Mouse (Mus musculus) CH12.LX (cell line): ENCODE results near the gene Kera. TPM values are rescaled to one million over a fixed set of nuclear protein-coding genes. Genes with fewer than 3 reads are reported as not detected.

Experiments
- DNase-seq: peaks from one replicate; pipeline ENCODE4 v3.0.0-alpha.2; 2013; ENCODE audit errors: extremely low read depth
- H3K27ac ChIP-seq: 2 replicates; pipeline ENCODE4 v1.5.1; 2012; ENCODE audit warnings: low read depth, mild to moderate bottlenecking, control low read depth, moderate library complexity; ENCODE audit not compliant: insufficient read depth
- H3K27me3 ChIP-seq: replicated peaks from 2 replicates; pipeline ENCODE3; 2012; ENCODE audit warnings: inconsistent platforms
- H3K36me3 ChIP-seq, 2 experiments: replicated peaks in 1 of 2; 2 replicates each; pipeline versions ENCODE3 to v1.6.1; 2012; ENCODE audit warnings: inconsistent platforms in 1 of 2, low read length in 1 of 2, mild to moderate bottlenecking in 1 of 2, mixed read lengths in 1 of 2, moderate library complexity in 1 of 2; ENCODE audit not compliant: control insufficient read depth in 1 of 2, insufficient read depth in 1 of 2
- H3K4me1 ChIP-seq, 2 experiments: 2 replicates each; pipeline ENCODE4 v1.6.1; 2012; ENCODE audit warnings: inconsistent platforms in 1 of 2, moderate library complexity in 1 of 2; ENCODE audit not compliant: insufficient read depth in 2 of 2, control insufficient read depth in 1 of 2
- H3K4me2 ChIP-seq: 2 replicates; pipeline ENCODE4 v1.6.1; 2012; ENCODE audit warnings: low read depth, mild to moderate bottlenecking, control low read depth; ENCODE audit not compliant: poor library complexity, insufficient read depth, severe bottlenecking
- H3K4me3 ChIP-seq, 3 experiments: fragments of 150-350 bp in 1 of 3; sonication (generic) in 1 of 3; replicated peaks in 1 of 3; 2 replicates each; pipeline versions ENCODE3 to v1.5.1; 2011 to 2012; ENCODE audit warnings: low read depth in 2 of 3, low read length in 2 of 3, mild to moderate bottlenecking in 2 of 3, moderate library complexity in 2 of 3, control low read depth in 1 of 3, improper control_type of control experiment in 1 of 3, inconsistent platforms in 1 of 3, mixed read lengths in 1 of 3; ENCODE audit not compliant: poor library complexity in 1 of 3
- H3K79me2 ChIP-seq: replicated peaks from 2 replicates; pipeline ENCODE4 v1.6.1; 2012; ENCODE audit warnings: mild to moderate bottlenecking, moderate library complexity; ENCODE audit not compliant: control insufficient read depth, poor library complexity, insufficient read depth, severe bottlenecking; ENCODE audit errors: extremely low read depth
- H3K9ac ChIP-seq: 2 replicates; pipeline ENCODE4 v1.6.1; 2012; ENCODE audit warnings: low read depth, mild to moderate bottlenecking, control low read depth, moderate library complexity; ENCODE audit not compliant: insufficient read depth
- H3K9me3 ChIP-seq: replicated peaks from 2 replicates; pipeline ENCODE3; 2012; ENCODE audit warnings: low read length, inconsistent platforms, mixed read lengths
- BHLHE40 ChIP-seq: IDR thresholded peaks from 2 replicates; pipeline ENCODE4 v1.6.1; 2011; ENCODE audit warnings: mild to moderate bottlenecking, low read depth, low read length, improper control_type of control experiment
- CHD1 ChIP-seq: IDR thresholded peaks from 2 replicates; pipeline ENCODE4 v1.6.1; 2012; ENCODE audit warnings: low read depth, low read length, improper control_type of control experiment, inconsistent platforms
- CTCF ChIP-seq, 2 experiments: IDR thresholded peaks in 1 of 2; conservative IDR thresholded peaks in 1 of 2; 2 replicates each; pipeline ENCODE4 v1.5.1; 2011 to 2012; ENCODE audit warnings: low read depth in 2 of 2, low read length in 2 of 2, improper control_type of control experiment in 1 of 2, inconsistent platforms in 1 of 2, mild to moderate bottlenecking in 1 of 2, moderate library complexity in 1 of 2
- E2F4 ChIP-seq: IDR thresholded peaks from 2 replicates; pipeline ENCODE4 v1.6.1; 2011; ENCODE audit warnings: low read depth, low read length, improper control_type of control experiment; ENCODE audit not compliant: insufficient replicate concordance
- ELF1 ChIP-seq: IDR thresholded peaks from 2 replicates; pipeline ENCODE4 v1.6.1; 2014; ENCODE audit warnings: low read depth, mild to moderate bottlenecking, inconsistent platforms, low read length, improper control_type of control experiment
- EP300 ChIP-seq: IDR thresholded peaks from 2 replicates; pipeline ENCODE4 v1.6.1; 2011; ENCODE audit warnings: low read length, improper control_type of control experiment
- GABPA ChIP-seq: IDR thresholded peaks from 2 replicates; pipeline ENCODE4 v1.6.1; 2012; ENCODE audit warnings: low read depth, low read length, improper control_type of control experiment, inconsistent platforms; ENCODE audit not compliant: insufficient replicate concordance
- IRF4 ChIP-seq: IDR thresholded peaks from 2 replicates; pipeline ENCODE4 v1.6.1; 2014; ENCODE audit warnings: low read depth, mild to moderate bottlenecking, inconsistent platforms, low read length, improper control_type of control experiment
- JUN ChIP-seq: IDR thresholded peaks from 2 replicates; pipeline ENCODE4 v1.6.1; 2011; ENCODE audit warnings: low read depth, mild to moderate bottlenecking, low read length, improper control_type of control experiment, moderate library complexity; ENCODE audit not compliant: insufficient read depth
- MAFK ChIP-seq: IDR thresholded peaks from 2 replicates; pipeline ENCODE4 v1.6.1; 2011; ENCODE audit warnings: low read length, improper control_type of control experiment; ENCODE audit not compliant: insufficient replicate concordance
- MAX ChIP-seq: IDR thresholded peaks from 2 replicates; pipeline ENCODE4 v1.6.1; 2011; ENCODE audit warnings: low read length, improper control_type of control experiment
- MAZ ChIP-seq: IDR thresholded peaks from 2 replicates; pipeline ENCODE4 v1.6.1; 2012; ENCODE audit warnings: low read depth, mild to moderate bottlenecking, inconsistent platforms, low read length, improper control_type of control experiment, moderate library complexity
- MEF2A ChIP-seq: IDR thresholded peaks from 2 replicates; pipeline ENCODE4 v1.6.1; 2014; ENCODE audit warnings: low read depth, mild to moderate bottlenecking, inconsistent platforms, low read length, improper control_type of control experiment, borderline replicate concordance
- MXI1 ChIP-seq: IDR thresholded peaks from 2 replicates; pipeline ENCODE4 v1.6.1; 2011; ENCODE audit warnings: mild to moderate bottlenecking, low read depth, low read length, improper control_type of control experiment
- MYC ChIP-seq: IDR thresholded peaks from 2 replicates; pipeline ENCODE4 v1.6.1; 2011; ENCODE audit warnings: low read depth, mild to moderate bottlenecking, improper control_type of control experiment, low read length
- NELFE ChIP-seq: IDR thresholded peaks from 2 replicates; pipeline ENCODE4 v1.6.1; 2011; ENCODE audit warnings: low read depth, low read length, improper control_type of control experiment
- PAX5 ChIP-seq: IDR thresholded peaks from 2 replicates; pipeline ENCODE4 v1.6.1; 2012; ENCODE audit warnings: low read length, inconsistent platforms, mixed read lengths
- POLR2A ChIP-seq: IDR thresholded peaks from 2 replicates; pipeline ENCODE4 v1.6.1; 2011; ENCODE audit warnings: low read depth, mild to moderate bottlenecking, improper control_type of control experiment, low read length
- POLR2AphosphoS2 ChIP-seq: IDR thresholded peaks from 2 replicates; pipeline ENCODE4 v1.6.1; 2011; ENCODE audit warnings: low read depth, low read length, improper control_type of control experiment
- RAD21 ChIP-seq: IDR thresholded peaks from 2 replicates; pipeline ENCODE4 v1.6.1; 2011; ENCODE audit warnings: low read depth, mild to moderate bottlenecking, low read length, improper control_type of control experiment, moderate library complexity
- RCOR1 ChIP-seq: conservative IDR thresholded peaks from 2 replicates; pipeline ENCODE4 v1.6.1; 2012; ENCODE audit warnings: low read depth, mild to moderate bottlenecking, inconsistent platforms, low read length, improper control_type of control experiment
- SIN3A ChIP-seq: IDR thresholded peaks from 2 replicates; pipeline ENCODE4 v1.6.1; 2012; ENCODE audit warnings: low read length, improper control_type of control experiment, inconsistent platforms
- SMC3 ChIP-seq: IDR thresholded peaks from 2 replicates; pipeline ENCODE4 v1.6.1; 2011; ENCODE audit warnings: low read depth, low read length, improper control_type of control experiment
- UBTF ChIP-seq: IDR thresholded peaks from 2 replicates; pipeline ENCODE4 v1.6.1; 2012; ENCODE audit warnings: low read depth, mild to moderate bottlenecking, inconsistent platforms, low read length, improper control_type of control experiment, moderate library complexity
- ZKSCAN1 ChIP-seq: IDR thresholded peaks from 2 replicates; pipeline ENCODE4 v1.6.1; 2012; ENCODE audit warnings: low read depth, inconsistent platforms, low read length, improper control_type of control experiment, borderline replicate concordance
- ZNF384 ChIP-seq: IDR thresholded peaks from 2 replicates; pipeline ENCODE4 v1.6.1; 2012; ENCODE audit warnings: low read depth, low read length, improper control_type of control experiment, inconsistent platforms
- dilution Hi-C: fragments of 300-500 bp; cut with MboI; formaldehyde crosslinking; loops from 2 replicates; pipeline ENCODE4 v1.14.3; 2020; ENCODE audit warnings: low sequenced_read_pairs; ENCODE audit not compliant: extremely low pct_unique_long_range_greater_than_20kb, extremely low pct_ligation_motif_present
- in situ Hi-C: fragments of 300-500 bp; cut with MboI; formaldehyde crosslinking; loops from 3 replicates; pipeline ENCODE4 v1.14.3; 2019; ENCODE audit warnings: low sequenced_read_pairs, low pct_ligation_motif_present, low pct_unique_long_range_greater_than_20kb, mixed read lengths
- polyA plus RNA-seq: library from polyadenylated mRNA; unstranded; fragments of >175 nt; gene quantifications from 2 replicates; pipeline ENCODE4 v1.2.1, GENCODE M21; 2012; ENCODE audit warnings: low read depth; ENCODE audit not compliant: insufficient read length
- total RNA-seq, 2 experiments: library from RNA; depleted of rRNA; stranded (reverse); fragments of 300-350 nt in 1 of 2; fragments of >200 nt in 1 of 2; gene quantifications; 2 replicates each; pipeline ENCODE4 v1.2.3; 2012 to 2014

Gene Kera
- total and polyA plus RNA-seq, 3 experiments, result not detected

DNA sequence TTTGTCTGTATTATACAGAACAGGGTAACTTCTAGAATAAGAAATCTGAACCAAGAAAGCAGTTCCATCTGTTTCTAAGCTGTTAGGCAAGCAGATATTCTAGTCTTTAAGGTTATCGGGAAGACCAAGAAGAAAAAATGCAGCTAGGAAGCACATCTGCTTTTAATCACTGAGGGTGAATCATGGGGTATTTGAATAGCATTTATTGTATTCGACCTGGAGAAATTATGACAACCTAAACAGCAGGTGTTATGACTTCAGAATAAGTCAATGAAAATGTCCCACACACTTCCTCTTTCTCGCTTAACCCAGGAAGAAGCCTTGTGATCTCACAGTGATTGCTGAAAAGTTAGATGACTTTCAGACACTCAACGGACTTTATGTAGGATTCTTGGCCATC lies 18.4 kb downstream of the Kera start:
- TF ChIP-seq EP300 (peak; percentile 42; the same call in 1 of the 2 replicates), GABPA (no peak), UBTF (no peak)
- no peak overlapping the region for H3K4me2 ChIP-seq
- H3K27me3 ChIP-seq, result no peaks in the 10 kb centered on the region
- in situ Hi-C loops (no loop called here), dilution Hi-C loops (no loop called here)
- DNase-seq, result peak; percentile 37
- H3K79me2 ChIP-seq, result no peaks in the 10 kb centered on the region
- no peak overlapping the region for H3K9ac ChIP-seq
- H3K27ac ChIP-seq, result no peak overlapping the region
- H3K36me3 ChIP-seq, result no peaks in the 10 kb centered on the region
- H3K4me3 ChIP-seq, result no peak overlapping the region
- no peaks in the 10 kb centered on the region for H3K9me3 ChIP-seq
- peaks cover 0 to 12% of the 10 kb centered on the region in 2 experiments; a peak in 1 of 4 replicates for H3K4me1 ChIP-seq

DNA sequence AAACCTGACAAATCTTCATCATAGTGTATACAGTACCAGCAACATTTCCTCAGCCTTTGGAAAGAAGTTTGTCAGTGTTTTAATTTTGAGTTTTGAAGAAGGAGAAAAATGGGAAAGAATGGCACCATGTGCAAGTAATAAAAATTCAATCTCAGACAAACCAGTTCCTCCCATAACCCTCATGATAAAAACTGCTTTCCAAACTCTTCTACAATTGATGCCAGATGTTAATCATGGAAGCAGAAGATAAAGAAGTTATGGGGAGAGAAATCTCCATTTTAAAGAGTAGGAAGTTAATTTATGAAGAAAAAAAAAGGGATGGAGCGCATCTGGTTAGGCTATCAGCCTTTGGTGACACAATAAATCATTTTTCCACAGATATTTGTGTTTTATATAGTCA lies 19.9 kb downstream of the Kera start:
- no peak overlapping the region for H3K4me2 ChIP-seq
- dilution Hi-C loops, result no loop called here
- H3K27ac ChIP-seq, result no peak overlapping the region
- no peak overlapping the region for H3K9ac ChIP-seq
- H3K4me3 ChIP-seq, result no peak overlapping the region
- DNase-seq, result no peak
- H3K79me2 ChIP-seq, result no peaks in the 10 kb centered on the region
- no peak for TF ChIP-seq MAZ
- no peak for TF ChIP-seq RCOR1
- no peak for TF ChIP-seq MYC
- TF ChIP-seq BHLHE40, result no peak
- no peak for TF ChIP-seq SIN3A
- TF ChIP-seq MAX, result no peak
- no peak for TF ChIP-seq ELF1
- TF ChIP-seq CHD1, result no peak
- TF ChIP-seq, all 38 proteins: peak for 0
- no peaks in the 10 kb centered on the region for H3K36me3 ChIP-seq
- no peaks in the 10 kb centered on the region for H3K9me3 ChIP-seq
- H3K27me3 ChIP-seq, result no peaks in the 10 kb centered on the region
- in situ Hi-C loops, result no loop called here
- peaks cover 0 to 13% of the 10 kb centered on the region in 2 experiments; a peak in 1 of 4 replicates for H3K4me1 ChIP-seq

DNA sequence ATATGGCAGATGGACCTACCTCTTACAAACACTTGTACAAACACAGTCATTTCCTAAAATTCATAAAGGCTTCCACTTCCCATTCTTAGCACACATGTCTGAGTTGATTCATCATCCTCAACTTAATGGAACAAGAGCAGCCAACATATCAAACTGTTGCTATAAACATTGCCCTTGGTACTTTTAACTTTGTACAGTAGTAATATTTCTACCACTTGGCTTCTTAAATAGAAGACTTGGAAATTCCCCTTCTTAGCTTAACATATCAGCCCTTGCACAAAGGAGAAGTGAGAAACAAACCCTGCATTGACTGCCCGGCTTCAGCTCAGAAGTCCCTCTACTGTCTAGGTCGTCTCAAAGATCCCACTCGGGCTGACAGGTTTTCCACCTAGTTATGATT lies 24.4 kb downstream of the Kera start:
- peak overlapping the region; percentile 21; the same call in 1 of the 2 replicates for H3K4me2 ChIP-seq
- no peaks in the 10 kb centered on the region for H3K36me3 ChIP-seq
- no peak overlapping the region for H3K4me3 ChIP-seq
- H3K9me3 ChIP-seq, result no peaks in the 10 kb centered on the region
- dilution Hi-C loops, result no loop called here
- H3K79me2 ChIP-seq, result no peaks in the 10 kb centered on the region
- no peak overlapping the region for H3K27ac ChIP-seq
- no peaks in the 10 kb centered on the region for H3K27me3 ChIP-seq
- H3K9ac ChIP-seq, result no peak overlapping the region
- DNase-seq, result peak; percentile 77
- in situ Hi-C loops, result no loop called here
- H3K4me1 ChIP-seq, result peaks cover 0 to 12% of the 10 kb centered on the region in 2 experiments; a peak in 2 of 4 replicates
- TF ChIP-seq NELFE, result no peak
- TF ChIP-seq RAD21, result peak; percentile 27
- no peak for TF ChIP-seq ZKSCAN1
- no peak for TF ChIP-seq POLR2AphosphoS2
- TF ChIP-seq MXI1, result no peak
- TF ChIP-seq MEF2A, result peak; percentile 92
- TF ChIP-seq ELF1, result no peak
- TF ChIP-seq E2F4, result no peak
- no peak for TF ChIP-seq POLR2A
- TF ChIP-seq CHD1, result 0 out of 2 replicates have a peak, but pooled peaks have one; percentile 54
- peak; percentile 67; the same call in 1 of the 2 replicates for TF ChIP-seq MYC
- TF ChIP-seq JUN, result 0 out of 2 replicates have a peak, but pooled peaks have one; percentile 57
- peak in 1 of 2 experiments; percentile 16; a peak in 2 of 4 replicates for TF ChIP-seq CTCF (conservative IDR thresholded peaks at IDR 0.05 in 1 of 2, IDR thresholded peaks at IDR 0.05 in 1 of 2; ENCODE audit: low read depth in 2 of 2, low read length in 2 of 2)
- TF ChIP-seq SMC3, result no peak
- peak; percentile 96 for TF ChIP-seq IRF4
- TF ChIP-seq EP300, result peak; percentile 96
- no peak for TF ChIP-seq GABPA
- TF ChIP-seq MAFK, result 0 out of 2 replicates have a peak, but pooled peaks have one; percentile 39
- TF ChIP-seq ZNF384, result no peak
- TF ChIP-seq MAZ, result no peak
- TF ChIP-seq PAX5, result no peak
